Mouse (Mus musculus) bone marrow, adult 2 months (tissue): ENCODE measurements around the gene Gpsm3.

Experiments used
- CTCF ChIP-seq: fragments of 200-500 bp; IDR thresholded peaks from 2 replicates; pipeline ENCODE4 v1.5.1; 2011; ENCODE audit warnings: low read length, control low read depth; ENCODE audit not compliant: control insufficient read depth, insufficient read depth
- POLR2A ChIP-seq: fragments of 200-500 bp; IDR thresholded peaks from 2 replicates; pipeline ENCODE4 v1.6.1; 2011; ENCODE audit warnings: low read depth, mild to moderate bottlenecking, control low read depth, low read length, borderline replicate concordance; ENCODE audit not compliant: control insufficient read depth

DNA sequence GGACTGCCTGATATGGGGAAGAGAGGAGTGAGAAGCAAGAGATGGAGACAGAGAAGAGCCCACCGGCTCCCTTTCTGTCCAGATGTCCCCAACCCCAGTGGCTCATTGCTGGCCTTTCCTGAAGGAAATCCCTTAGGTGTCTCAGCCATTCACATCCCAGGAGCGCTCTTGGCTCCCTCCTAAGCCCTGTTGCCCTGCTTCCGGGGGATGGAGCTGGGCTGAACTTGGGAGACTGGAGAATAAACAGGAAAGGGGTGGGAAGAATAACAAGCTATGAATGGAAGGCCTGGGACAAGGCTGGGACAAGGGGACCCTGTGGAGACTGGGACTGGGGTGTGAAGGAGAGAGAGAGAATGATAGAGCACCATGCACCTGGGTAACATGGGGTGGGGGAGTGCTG is 24.8 kb upstream of the Gpsm3 start:
- TF ChIP-seq CTCF (no peak), POLR2A (no peak)
